Mouse (Mus musculus) 416B (cell line): ENCODE results near the gene Zeb2.

Source experiments
- DNase-seq: peaks from one replicate; pipeline ENCODE4 v3.0.0; 2011; ENCODE audit warnings: low read depth

The Zeb2 gene

DNA sequence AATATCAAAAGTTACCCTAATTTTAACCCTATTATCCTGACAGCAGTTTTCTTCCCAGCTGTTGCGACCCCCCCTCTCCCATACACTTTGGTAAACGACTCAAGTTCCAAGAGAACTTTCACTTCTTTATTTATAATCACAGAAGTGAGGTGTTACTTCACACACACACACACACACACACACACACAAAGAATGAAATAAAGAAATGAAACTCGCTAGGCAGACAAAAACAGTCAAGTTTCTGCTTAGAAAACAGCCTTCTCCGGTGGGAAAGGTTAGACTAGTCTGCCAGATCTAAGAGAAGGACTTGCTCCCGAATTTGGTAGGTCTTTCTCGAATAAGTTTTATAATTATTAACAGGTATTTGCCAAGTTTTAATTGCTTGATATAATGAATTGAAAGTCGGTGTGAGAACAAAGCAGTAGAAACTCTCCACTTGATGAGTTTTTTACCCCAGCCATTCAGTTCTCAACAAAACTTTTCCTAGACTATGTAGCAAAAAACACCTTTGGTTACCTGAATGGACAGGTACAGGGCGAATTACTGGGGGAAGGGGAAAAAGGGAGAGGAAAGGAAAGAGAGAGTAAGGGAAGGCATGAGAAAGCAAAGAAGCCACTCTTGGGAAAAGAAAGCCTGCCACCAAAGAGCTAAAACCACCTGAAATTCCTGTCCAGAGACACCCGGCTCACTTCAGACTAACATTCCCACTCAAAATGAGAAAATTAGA, 5.0 kb downstream of the Zeb2 start:
- DNase-seq, result peak; percentile 52

DNA sequence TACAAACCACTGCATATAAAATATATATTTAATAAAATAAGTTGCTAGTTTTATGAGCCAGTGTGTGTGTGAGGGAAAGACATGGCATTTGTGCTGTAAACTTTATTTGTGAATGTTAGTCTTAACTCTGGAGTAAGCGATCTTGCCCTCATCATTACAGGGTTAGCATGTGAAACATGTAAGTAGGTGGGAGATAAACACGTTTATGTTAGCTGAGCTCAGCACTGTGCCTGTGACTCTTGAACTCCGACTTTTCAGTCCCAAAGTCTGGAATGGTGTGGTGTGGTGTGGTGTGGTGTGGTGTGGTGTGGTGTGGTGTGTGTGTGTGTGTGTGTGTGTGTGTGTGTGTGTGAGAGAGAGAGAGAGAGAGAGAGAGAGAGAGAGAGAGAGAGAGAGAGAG, 5.6 kb downstream of the Zeb2 start:
- DNase-seq, result peak; percentile 68

DNA sequence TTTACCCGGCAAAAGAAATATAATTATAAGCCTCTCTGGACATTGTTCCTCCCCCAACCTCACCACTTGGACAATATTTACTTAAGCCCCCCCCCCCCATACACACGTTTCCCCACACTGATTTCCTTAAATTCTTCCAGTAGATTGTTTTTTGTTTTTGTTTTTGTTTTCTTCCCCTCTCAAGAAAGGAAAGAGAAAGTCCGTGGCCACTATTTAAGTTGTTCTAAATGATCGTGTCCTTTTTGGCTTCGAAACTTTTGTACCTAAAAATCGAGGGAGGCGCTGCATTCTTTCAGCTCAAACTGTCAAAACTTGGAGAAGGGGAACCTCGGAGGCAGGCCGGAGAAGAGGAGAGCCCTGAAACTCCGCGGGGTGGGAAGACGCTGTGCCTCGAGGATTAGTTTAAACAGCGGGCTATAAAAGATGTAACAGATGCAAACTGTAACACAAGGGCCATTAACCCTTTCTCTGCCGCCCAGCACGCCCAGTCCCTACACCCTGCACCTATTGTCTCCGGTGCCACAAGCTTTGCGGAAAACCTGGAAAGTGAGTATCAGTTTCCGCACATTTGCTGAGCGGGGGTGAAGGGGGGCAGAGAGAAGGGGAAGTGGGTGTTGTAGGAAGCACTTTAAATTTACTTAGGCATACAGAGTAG, 6.3 kb downstream of the Zeb2 start:
- peak; percentile 80 for DNase-seq

DNA sequence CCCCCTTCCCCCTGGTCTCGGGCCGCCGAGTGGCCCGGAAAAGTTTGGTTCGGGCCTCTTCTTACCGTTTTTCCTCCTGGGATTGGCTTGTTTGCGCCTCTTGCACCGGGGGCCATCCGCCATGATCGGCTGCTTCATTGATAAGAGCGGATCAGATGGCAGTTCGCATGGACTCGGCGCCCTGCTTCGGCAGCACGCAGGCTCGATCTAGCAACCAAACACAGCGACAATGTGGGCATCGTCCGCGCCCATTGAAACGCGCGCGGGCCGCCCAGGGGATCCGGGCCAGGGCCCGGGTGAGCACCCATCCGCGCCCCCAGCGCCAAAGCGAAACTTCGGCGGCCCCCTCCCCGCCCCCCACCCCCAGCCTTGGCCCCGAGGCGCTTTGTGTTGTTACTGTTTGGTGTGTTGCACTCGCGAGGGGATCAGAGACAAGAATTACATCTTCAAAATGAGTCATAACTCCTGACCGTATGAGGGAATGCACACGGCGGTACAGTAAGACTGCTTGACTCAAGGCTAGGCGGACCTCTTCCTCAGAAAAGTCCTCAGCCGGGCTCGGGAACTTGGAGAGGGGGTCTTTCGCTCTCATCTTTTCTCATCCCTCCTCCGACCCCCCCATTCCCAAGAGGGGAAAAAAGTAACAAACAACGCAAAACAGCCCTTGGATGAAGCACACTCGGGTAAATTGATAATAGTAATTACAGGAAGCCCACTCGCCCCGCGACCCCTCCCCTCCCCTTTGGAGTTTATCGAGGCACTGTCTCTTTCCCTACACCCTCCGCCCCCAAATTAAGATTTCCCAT, 7.0 kb downstream of the Zeb2 start:
- peak; percentile 90 for DNase-seq

DNA sequence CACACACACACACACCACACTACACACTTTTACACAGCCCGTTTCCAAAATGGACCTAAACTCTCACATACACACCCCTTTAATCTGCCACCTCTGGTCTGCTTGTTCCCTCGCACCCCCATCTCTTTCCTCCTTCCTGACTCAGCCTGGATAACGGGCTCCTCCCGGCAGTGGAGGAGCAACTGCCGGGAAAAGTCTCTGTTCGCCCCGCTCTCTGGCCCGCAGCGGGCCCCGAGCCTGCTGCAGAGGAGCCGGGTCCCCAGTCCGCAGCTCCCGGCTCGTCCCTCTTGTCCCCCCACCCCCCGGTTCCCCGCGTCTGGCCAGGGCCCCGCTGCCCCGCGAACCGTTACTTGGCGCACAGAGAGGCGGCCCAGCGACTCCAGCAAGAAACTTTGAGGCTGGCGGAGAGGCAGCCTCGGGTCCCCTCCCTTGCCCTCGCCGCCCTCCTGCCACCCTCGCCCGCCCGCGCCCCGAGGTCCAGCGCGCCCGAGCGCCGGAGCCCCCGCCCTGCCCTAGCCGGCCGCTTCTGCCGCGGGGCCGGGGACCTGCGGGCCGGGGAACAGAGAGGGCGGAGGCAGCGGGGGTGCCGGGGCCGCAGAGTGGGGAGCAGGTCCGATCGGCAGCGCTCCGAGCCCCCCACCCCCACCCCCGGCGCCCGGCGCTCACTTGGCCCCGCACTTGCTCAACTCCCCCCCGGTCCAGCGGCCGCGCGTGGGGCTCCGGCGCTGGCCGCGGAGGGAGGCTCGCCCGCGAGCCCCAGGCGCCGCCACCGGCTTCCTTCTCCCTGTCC, 7.8 kb downstream of the Zeb2 start:
- DNase-seq, result peak; percentile 54

DNA sequence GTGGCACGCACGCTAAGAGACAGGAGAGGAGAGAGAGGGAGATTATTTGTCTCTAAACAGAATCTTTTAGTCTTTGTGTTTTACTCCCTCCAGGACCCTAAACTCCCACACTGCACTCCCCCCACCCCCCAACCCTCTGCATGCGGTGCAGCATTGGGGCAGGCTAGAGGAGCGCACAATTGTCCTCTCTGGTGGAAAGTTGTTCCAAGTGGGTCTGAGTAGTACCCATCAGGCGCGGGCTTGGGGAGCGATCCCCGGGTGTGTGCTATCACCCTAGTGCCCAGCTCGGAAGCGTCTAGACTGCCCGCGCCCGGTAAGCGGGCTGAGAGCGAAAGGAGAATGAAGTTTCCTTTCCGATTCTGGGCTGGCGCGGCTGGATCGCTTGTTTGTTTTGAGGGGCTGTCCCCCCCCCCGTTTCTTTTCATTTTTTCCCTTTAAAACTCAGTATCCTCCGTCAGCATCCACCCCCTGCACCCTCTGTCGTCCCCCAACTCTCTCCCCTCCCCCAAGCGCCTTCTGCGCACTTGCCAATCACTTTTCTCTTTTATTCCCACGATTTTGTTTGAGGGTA, 8.6 kb downstream of the Zeb2 start:
- DNase-seq, result peak; percentile 50

DNA sequence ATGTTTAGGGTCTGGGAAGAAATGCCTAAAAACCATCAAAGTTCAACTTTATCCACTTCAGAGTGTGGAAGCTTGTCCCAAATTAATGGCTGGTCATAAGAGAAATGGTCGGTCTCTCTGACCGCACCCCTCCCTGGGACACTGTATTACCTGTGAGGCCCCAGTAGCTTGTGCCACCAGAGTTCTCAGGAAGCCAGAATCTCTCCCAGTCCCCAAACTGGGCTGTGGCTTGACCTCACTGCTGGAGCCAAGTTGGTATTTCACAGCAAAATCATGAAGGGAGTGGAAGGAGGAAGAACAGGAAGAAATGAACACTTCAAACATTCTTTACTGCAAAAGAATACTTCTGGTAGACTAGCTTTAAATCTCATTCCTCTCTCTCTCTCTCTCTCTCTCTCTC, 9.6 kb downstream of the Zeb2 start:
- DNase-seq, result no peak

DNA sequence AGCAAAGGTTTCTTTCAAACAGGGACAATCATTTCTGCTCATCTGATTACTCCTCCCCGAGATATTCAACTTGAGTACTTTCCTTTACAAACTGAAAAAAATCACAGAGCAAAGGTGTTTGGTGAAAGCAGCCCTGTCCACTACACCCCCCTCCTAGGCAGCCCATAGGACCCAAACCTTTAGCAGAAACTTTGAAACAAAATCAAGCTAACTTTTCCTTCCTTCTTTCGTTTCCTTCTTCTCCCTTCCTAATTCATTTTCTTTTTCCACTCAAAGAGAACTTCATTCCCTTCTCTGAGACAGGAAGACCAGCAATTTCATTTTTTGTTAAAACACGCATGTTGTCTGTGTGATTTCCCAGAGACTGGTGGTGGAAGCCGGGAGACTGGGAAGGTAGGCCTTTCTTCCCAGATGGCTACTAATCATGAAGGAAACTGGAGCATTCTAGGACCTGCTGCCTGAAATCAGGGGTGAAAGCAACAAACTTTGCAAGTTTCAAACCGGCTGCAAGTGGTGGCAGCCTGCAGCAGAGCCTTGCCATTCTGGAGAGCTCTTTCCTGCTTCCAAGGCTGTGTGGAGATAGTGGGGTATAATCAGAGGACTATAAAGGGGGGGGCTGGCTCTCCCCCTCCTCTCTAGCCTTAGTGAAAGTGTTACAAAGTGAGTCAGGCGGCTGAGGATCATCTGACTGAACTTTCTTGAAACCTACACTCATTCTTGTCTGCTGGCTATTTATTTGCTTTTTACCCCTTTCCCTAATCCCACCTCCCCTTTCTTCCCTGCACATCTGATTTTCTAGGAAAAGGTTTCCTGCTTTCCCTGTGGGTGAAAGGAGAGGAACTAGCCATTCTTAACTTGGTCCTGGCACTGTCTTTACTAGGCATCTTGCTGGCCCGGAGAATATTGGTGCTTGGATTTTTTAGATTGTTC, 11.0 kb downstream of the Zeb2 start:
- DNase-seq, result no peak

DNA sequence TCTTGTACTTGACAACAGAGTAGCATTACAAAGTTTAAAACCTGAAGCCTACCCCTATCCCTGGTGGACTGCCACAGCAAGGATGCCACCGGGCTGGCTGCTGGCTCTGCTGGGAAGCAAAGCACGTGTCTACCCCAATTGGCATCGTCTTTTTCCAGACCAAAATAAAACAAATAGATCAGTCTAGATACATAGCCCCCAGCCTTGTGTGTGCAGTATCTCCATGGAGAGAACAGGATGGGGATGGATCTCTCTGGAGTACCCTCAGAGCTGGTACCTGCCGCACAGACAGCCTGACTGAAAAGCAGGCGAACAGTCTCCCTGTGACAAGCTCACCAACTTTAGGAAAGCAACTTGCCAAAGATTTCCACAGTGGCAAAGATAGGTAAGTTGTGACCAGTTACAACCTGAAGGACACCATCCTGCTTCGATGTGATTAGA, 11.9 kb downstream of the Zeb2 start:
- DNase-seq, result no peak

DNA sequence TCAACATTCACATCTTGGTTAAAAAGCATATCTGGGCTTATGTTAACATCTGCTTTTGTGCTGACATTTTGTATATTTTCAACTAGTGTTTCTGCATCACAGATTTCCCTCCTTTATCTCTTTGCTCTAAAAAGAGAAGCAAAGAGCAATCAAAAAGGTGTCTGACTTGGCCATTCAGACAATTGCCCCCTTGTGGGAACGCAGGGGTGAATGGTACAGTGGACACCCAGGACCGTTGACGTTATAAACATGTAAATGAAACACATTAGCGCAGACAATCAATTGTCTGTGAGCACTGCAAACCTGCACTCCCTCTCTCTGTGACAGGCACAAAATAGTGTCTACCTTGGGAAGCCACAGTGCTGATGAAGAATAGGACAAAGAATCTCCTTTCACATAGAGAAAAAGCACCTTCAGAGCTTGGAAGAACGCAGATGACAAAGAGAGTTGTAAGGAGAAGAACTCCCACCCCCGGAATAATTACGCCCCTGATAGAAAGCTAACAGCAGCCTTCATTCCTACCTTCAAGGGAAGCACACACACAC, 12.6 kb downstream of the Zeb2 start:
- no peak for DNase-seq

DNA sequence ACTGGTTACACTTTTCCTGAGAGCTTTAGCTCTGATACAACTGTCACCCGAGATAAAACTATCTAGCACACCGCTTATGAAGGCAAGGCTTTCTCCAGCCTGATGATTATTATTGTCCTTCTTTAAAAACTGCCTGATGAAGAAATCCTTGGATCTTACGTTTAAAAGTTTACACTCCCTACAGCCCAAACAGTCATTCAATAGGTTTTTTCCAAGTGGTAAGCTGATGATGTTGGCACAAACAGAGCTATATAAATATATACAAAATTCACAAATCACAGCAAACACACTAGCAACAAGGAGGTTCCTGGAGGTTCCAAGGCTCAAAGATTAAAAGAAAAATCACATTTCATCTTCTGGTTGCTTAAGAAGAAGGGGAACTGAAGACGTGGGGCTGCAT, 13.1 kb downstream of the Zeb2 start:
- DNase-seq, result no peak

DNA sequence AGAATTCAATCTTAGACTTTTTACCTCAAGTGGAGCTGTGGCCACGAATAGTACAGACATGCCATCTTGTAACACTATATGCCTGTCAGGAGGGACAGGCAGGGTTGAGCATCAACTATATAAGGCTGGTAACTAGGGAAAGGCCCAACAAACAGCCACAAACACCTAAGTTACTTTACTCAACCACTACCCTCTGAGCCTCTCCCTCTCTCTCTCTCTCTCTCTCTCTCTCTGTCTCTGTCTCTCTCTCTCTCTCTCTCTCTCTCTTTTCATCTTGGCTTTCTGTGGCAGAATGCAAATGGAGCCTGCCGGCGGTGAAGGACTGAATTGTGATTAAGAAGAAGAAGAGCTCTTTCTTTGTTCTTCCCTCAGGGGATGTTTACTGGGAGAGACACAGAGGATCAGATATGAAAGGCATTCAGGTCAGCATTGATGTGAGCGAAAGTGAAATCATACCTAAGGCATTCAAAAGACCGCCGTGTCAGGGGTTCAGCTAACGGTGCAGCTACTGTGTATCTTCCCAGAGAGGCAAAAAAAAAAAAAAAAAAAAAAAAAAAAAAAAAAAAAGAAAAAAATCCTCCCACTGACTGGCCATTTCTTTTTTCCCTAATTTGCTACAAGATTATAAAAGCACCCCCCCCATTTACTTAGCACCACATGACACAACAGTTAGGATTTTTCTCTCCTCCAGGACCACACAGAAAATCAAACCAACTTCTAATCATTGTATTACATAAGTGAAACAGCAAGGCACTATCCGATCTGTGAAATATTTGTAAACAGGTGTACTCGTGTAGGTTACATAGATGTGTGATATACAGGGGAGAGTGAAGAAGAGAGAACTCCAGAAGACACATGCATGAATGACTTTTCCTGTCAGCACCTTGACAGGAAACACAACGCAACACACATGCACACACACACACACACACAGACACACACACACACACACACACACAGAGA, 13.9 kb downstream of the Zeb2 start:
- DNase-seq, result no peak

DNA sequence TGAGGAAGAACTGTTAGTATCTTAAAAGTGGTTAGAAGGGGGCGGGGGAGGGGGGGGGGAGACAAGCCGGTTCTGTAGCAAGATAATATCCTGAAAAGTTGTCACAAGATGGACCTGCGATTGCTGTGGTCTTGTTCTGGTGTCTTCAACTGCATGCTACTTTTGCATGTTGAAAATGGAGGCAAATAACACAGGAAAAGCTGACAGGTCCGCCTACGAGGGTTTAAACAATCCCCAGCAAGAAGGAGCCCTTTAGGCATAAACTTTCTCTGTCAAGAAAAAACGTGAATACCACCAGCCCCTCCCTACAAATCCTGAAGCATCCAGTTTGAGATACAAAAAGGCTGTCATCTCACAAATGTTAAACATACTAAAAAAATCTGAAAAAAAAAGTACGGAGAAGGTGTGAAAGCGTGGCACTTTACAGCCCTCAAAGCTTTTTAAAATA, 15.0 kb downstream of the Zeb2 start:
- no peak for DNase-seq

DNA sequence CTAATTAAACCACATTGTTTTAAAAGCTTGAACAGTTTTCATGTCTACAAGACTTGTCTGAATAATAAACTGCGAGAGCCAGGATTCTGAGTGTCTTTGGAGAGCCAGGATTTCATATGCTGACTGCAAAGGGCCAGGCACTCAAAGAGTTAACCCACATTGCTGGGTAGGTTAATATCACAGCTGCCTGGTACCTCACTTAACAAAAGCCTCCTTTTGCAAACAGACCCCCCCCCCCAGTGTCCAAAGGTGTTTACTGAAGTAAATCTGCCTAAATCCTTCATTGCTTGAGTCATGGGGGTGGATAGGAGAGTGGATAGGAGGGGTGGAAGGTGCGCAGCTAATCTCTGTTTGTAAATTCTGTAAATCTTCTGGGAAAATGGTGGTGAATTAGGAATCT, 15.6 kb downstream of the Zeb2 start:
- no peak for DNase-seq

DNA sequence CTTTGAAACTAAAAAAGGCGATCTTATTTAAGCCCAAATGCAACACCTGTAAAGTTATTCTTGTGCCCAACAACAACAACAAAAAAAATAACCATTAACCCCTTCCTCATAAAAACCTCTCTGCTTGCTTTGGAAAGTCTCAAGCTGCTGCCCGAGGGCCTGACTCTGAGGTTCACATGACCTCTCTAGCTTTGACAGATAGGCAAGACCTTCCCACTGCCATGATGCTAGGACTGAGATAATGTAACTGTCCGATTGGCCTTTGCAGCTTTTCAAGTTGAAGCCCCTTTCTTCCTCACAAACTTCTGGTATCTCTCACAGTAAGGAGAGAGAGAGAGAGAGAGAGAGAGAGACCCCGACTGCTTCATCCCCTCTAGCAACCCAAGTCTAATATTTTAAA, 16.2 kb downstream of the Zeb2 start:
- no peak for DNase-seq

DNA sequence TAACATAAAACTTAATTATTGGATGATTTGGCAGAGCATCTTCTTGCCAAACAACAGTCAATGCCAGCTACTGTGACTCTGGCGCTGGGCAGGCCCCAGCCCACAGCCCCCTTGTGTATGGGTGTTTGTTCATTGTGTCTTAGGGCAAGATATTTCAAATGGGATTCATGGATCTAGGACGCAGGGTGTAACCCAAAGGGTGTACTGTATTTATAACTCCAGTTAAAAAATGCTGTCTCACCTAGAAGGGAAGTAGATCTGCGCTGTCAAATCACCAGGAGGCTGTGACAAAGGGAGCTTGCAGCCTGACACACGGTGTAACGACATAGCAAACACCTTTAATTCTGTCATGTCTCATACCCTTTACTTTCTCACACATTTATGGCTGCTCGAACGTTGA, 16.6 kb downstream of the Zeb2 start:
- DNase-seq, result peak; percentile 57

DNA sequence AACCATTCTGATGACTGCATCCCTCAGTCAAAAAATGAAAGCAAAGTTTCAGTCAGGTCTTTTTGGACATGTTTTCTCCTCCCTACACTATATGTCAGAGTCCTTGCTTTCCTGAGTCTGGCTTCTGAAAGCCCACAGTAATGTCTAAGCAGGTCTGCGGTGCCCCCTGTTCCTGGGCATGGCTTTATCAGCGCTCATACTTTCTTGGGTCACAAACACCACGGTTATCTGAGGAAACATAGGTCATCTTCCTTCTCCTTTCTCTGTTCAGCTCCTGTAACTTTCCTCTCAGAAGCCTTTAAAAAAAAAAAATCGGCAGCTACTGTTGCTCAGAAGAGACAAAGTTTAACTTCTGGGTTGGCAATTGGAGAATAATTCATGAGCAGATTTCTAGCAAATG, 17.2 kb downstream of the Zeb2 start:
- peak; percentile 88 for DNase-seq

DNA sequence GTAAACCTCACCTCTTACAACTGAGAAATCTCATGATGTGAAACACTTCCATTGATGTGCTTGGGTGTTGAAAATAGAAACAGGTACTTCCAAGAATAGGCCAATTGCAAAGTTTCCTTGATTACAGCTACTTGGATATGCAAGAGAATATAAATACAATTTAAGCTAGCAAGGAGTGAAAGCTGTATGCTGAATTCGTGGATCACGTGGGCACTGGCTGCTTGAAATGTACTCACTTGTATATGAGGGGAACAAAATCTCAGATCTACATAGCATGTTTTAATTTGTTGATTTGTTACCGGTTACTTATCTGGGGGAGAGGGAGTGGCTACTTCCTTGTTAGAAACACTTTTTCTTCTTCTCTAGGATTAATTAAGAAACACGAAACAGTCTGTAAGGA, 18.1 kb downstream of the Zeb2 start:
- no peak for DNase-seq

DNA sequence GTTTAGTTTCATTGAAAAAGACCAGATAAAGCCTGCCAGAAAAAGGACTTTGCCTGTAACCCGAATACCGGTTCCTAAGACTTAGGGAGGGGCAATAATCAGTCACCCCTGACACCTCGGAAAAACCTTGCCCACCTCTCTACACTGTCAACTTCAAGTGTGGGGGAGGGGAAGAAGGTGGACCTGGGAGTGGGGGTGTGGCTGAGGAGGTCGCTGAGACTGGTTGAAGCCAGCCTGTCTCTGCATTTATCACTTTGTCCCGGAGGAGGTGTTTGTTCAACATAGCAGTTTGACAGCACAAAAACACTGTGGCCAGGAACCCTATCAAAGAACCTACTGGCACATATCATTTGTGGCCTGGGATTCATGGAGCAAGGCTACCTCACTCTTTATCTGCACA, 19.2 kb downstream of the Zeb2 start:
- DNase-seq, result no peak
